ENCODE assay signal across 13 mouse cellular contexts in the genomic region with DNA sequence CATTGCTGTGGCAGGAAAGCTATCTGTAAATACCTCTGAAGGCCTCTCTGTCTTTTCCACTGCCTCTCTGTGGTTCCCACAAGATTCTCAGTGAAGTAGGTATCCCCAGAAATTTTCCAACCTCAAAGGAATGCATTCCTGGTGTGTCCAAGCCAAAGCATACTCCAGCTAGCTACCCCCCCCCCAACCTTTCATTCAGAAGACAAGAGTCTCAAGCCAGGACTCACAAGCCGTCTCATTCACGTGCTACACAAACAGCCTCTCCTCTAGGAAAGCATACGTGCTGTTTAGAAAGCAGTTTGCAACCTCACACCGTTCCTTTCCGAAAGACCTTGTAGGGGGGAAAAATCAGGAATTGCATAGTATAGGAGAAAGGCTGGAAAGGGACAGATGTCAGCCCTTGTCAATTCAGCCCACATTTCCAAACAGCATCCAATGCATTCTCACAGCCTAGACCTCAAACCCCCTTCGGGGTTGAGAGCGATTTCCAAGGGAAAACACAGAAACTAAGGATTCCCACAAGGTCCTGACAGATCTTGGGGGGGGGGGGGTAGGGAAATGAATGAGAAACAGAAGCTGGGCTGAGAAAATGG. TPM values are rescaled to one million over a fixed set of nuclear protein-coding genes. Genes with fewer than 3 reads are reported as not detected.
A peak's percentile ranks its signal among the peaks of the same experiment; 100 is the strongest.
DNase-seq lines count a peak whose midpoint lies in the region; ATAC-seq and TF ChIP-seq lines count a peak whose summit lies in the region.
"Had no signal": no experiment of that assay in that cellular context is flagged by ENCODE, and none has a peak within 500 bp of the region (broad histone marks: within the 10 kb centered on the region; RNA-seq: fewer than 3 reads in every experiment).

No protein-coding gene starts in this region.

- peak overlapping the region; percentile 67 for H3K27ac ChIP-seq in cerebellum, adult 2 months (ENCODE audit: insufficient read depth, low read length)
- H3K27ac ChIP-seq in ES-Bruce4 (ENCODE audit: insufficient read depth, low read length), result peak overlapping the region; percentile 68
- peak overlapping the region; percentile 90 for H3K27ac ChIP-seq in forebrain, embryonic 13.5 days
- H3K27ac ChIP-seq in limb, embryonic 15.5 days, result no peak overlapping the region
- H3K27ac ChIP-seq in thymus, adult 2 months (ENCODE audit: control insufficient read depth, insufficient read depth, low read length), result no peak overlapping the region
- H3K27ac ChIP-seq: kidney, postnatal 0 days had no signal

- peak overlapping the region; percentile 64 for H3K4me2 ChIP-seq in forebrain, embryonic 13.5 days
- 0 out of 2 replicates have a peak overlapping the region, but pooled peaks have one; percentile 41 for H3K4me2 ChIP-seq in limb, embryonic 15.5 days

- TF ChIP-seq CTCF in cerebellum, adult 2 months (IDR thresholded peaks at IDR 0.05; ENCODE audit: borderline replicate concordance, insufficient read depth, low read depth, low read length), result no peak
- TF ChIP-seq CTCF in ES-Bruce4 (IDR thresholded peaks at IDR 0.05; ENCODE audit: low read depth, low read length), result no peak
- no peak for TF ChIP-seq CTCF in thymus, adult 2 months (IDR thresholded peaks at IDR 0.05; ENCODE audit: borderline replicate concordance, control insufficient read depth, extremely low read depth, insufficient read depth, low read length, poor library complexity)

- TF ChIP-seq EP300 in ES-Bruce4 (IDR thresholded peaks at IDR 0.05; ENCODE audit: insufficient read depth, low read depth, low read length), result no peak

- no peaks in the 10 kb centered on the region; the same call in 1 of the 2 replicates for H3K9me3 ChIP-seq in ES-Bruce4 (replicated peaks; ENCODE audit: control insufficient read depth, insufficient read depth, low read length, poor library complexity, severe bottlenecking)
- H3K9me3 ChIP-seq in forebrain, embryonic 13.5 days (replicated peaks), result no peaks in the 10 kb centered on the region
- no peaks in the 10 kb centered on the region for H3K9me3 ChIP-seq in limb, embryonic 15.5 days

- H3K9ac ChIP-seq in ES-Bruce4 (ENCODE audit: low read depth, poor library complexity, severe bottlenecking), result peak overlapping the region; percentile 80
- peak overlapping the region; percentile 89 for H3K9ac ChIP-seq in forebrain, embryonic 13.5 days
- H3K9ac ChIP-seq in limb, embryonic 15.5 days, result no peak overlapping the region

- H3K4me1 ChIP-seq in cerebellum, adult 2 months (ENCODE audit: control insufficient read depth, insufficient read depth, low read length), result peaks cover 27% of the 10 kb centered on the region
- no peaks in the 10 kb centered on the region for H3K4me1 ChIP-seq in ES-Bruce4 (ENCODE audit: control insufficient read depth, insufficient read depth, low read length)
- H3K4me1 ChIP-seq in forebrain, embryonic 13.5 days, result peaks cover 17% of the 10 kb centered on the region
- H3K4me1 ChIP-seq in limb, embryonic 15.5 days, result peaks cover 8% of the 10 kb centered on the region
- peaks cover 2% of the 10 kb centered on the region; the same call in 1 of the 2 replicates for H3K4me1 ChIP-seq in thymus, adult 2 months (replicated peaks; ENCODE audit: control insufficient read depth, insufficient read depth, low read length)

- DNase-seq in cerebellum, adult 2 months, result peak in 1 of 2 experiments; percentile 35
- DNase-seq in cerebellum, postnatal 36 days, result no peak
- DNase-seq in c-Kit-positive CD71-positive TER-119-positive erythroid progenitor cells, embryonic 14.5 days (ENCODE audit: low spot score), result no peak
- no peak for DNase-seq in thymus, adult 2 months
- no peak for DNase-seq in right cerebral cortex, postnatal 10 days (ENCODE audit: low spot score in 2 of 2)

- no peaks in the 10 kb centered on the region for H3K27me3 ChIP-seq in cerebellum, adult 2 months (ENCODE audit: control insufficient read depth, insufficient read depth, low read length)
- no peaks in the 10 kb centered on the region for H3K27me3 ChIP-seq in ES-Bruce4 (ENCODE audit: control insufficient read depth, insufficient read depth, low read length, poor library complexity, severe bottlenecking)
- peaks cover 2% of the 10 kb centered on the region; the same call in 1 of the 2 replicates for H3K27me3 ChIP-seq in forebrain, embryonic 13.5 days
- peaks cover 15% of the 10 kb centered on the region for H3K27me3 ChIP-seq in limb, embryonic 15.5 days
- no peaks in the 10 kb centered on the region for H3K27me3 ChIP-seq in thymus, adult 2 months (ENCODE audit: control insufficient read depth, insufficient read depth, low read length)

- WGBS in cerebellum, adult 2 months, result 3% methylated on average over 7 of the region's 7 CpGs
- 6% methylated on average over 7 of the region's 7 CpGs for WGBS in forebrain, embryonic 13.5 days
- 23% methylated on average over 7 of the region's 7 CpGs for WGBS in limb, embryonic 15.5 days
- WGBS in thymus, adult 2 months, result 34% methylated on average over 7 of the region's 7 CpGs

- no peak for TF ChIP-seq POLR2A in cerebellum, adult 2 months (IDR thresholded peaks at IDR 0.05; ENCODE audit: borderline replicate concordance, insufficient read depth, low read length)
- TF ChIP-seq POLR2A in ES-Bruce4 (IDR thresholded peaks at IDR 0.05; ENCODE audit: insufficient read depth, low read length), result no peak
- no peak for TF ChIP-seq POLR2A in thymus, adult 2 months (IDR thresholded peaks at IDR 0.05; ENCODE audit: control insufficient read depth, extremely low read depth, insufficient read depth, low read length, poor library complexity)

- H3K4me3 ChIP-seq in cerebellum, adult 2 months (replicated peaks; ENCODE audit: insufficient read depth, low read depth, low read length), result peak overlapping the region; percentile 60
- peak overlapping the region; percentile 80 for H3K4me3 ChIP-seq in ES-Bruce4 (ENCODE audit: low read depth, low read length)
- peak overlapping the region; percentile 65 for H3K4me3 ChIP-seq in forebrain, embryonic 13.5 days
- H3K4me3 ChIP-seq in limb, embryonic 15.5 days, result no peak overlapping the region
- H3K4me3 ChIP-seq in thymus, adult 2 months (ENCODE audit: control insufficient read depth, insufficient read depth, low read length), result no peak overlapping the region
- H3K4me3 ChIP-seq: erythroblast, embryonic 14.5 days; myocyte had no signal

- no peaks in the 10 kb centered on the region for H3K36me3 ChIP-seq in ES-Bruce4 (ENCODE audit: control insufficient read depth, insufficient read depth, low read length, poor library complexity, severe bottlenecking)
- no peaks in the 10 kb centered on the region for H3K36me3 ChIP-seq in forebrain, embryonic 13.5 days (ENCODE audit: poor library complexity, severe bottlenecking)
- no peaks in the 10 kb centered on the region for H3K36me3 ChIP-seq in limb, embryonic 15.5 days
- no peaks in the 10 kb centered on the region for H3K36me3 ChIP-seq in thymus, adult 2 months (ENCODE audit: control insufficient read depth, insufficient read depth, low read length)

- 0 out of 2 replicates have a peak, but pooled peaks have one; percentile 10 for ATAC-seq in forebrain, embryonic 13.5 days
- ATAC-seq in limb, embryonic 15.5 days (ENCODE audit: insufficient number of reproducible peaks, low FRiP score, low TSS enrichment, low read depth), result no peak

RNA-seq across cellular contexts. Expression of gene Svop, which starts 0.9 kb away (rescaled TPM):
- 95.3 and 95.7 TPM in 2 replicates for polyA plus RNA-seq in cerebellum, adult 2 months (2012; rRNA removed)
- 11.0 and 11.2 TPM in 2 replicates for polyA plus RNA-seq in ES-Bruce4 (2011; ENCODE audit: insufficient read depth, insufficient read length, low read depth, missing spikeins)
- 52.2 and 57.1 TPM in 2 replicates for polyA plus RNA-seq in forebrain, embryonic 13.5 days (2015; fragmentation: Nextera tagmentation; extraction: Ambion mirVana)
- polyA plus RNA-seq in limb, embryonic 15.5 days (2015; fragmentation: Nextera tagmentation; extraction: Ambion mirVana), result 0.12 and 0.24 TPM in 2 replicates
- polyA plus RNA-seq in thymus, adult 2 months (2012; rRNA removed), result 0.05 TPM in 1 of 2 replicates, not detected in the other
- polyA plus RNA-seq: erythroblast, embryonic 14.5 days; heart, embryonic 11.5 days; liver, embryonic 11.5 days had no signal

RNA-seq across cellular contexts. Expression of gene Usp30, which starts 25.3 kb away (rescaled TPM):
- polyA plus RNA-seq in cerebellum, adult 2 months (2012; rRNA removed), result 42.9 and 44.1 TPM in 2 replicates
- 13.9 and 14.3 TPM in 2 replicates for polyA plus RNA-seq in ES-Bruce4 (2011; ENCODE audit: insufficient read depth, insufficient read length, low read depth, missing spikeins)
- 16.2 and 17.7 TPM in 2 replicates for polyA plus RNA-seq in forebrain, embryonic 13.5 days (2015; fragmentation: Nextera tagmentation; extraction: Ambion mirVana)
- polyA plus RNA-seq in limb, embryonic 15.5 days (2015; fragmentation: Nextera tagmentation; extraction: Ambion mirVana), result 11.8 and 11.9 TPM in 2 replicates
- 25.2 and 26.8 TPM in 2 replicates for polyA plus RNA-seq in thymus, adult 2 months (2012; rRNA removed)

RNA-seq across cellular contexts. Expression of gene Alkbh2, which starts 37.5 kb away (rescaled TPM):
- 10.2 and 10.9 TPM in 2 replicates for polyA plus RNA-seq in cerebellum, adult 2 months (2012; rRNA removed)
- 17.9 and 20.1 TPM in 2 replicates for polyA plus RNA-seq in ES-Bruce4 (2011; ENCODE audit: insufficient read depth, insufficient read length, low read depth, missing spikeins)
- polyA plus RNA-seq in forebrain, embryonic 13.5 days (2015; fragmentation: Nextera tagmentation; extraction: Ambion mirVana), result 6.7 and 9.0 TPM in 2 replicates
- polyA plus RNA-seq in limb, embryonic 15.5 days (2015; fragmentation: Nextera tagmentation; extraction: Ambion mirVana), result 10.0 and 10.4 TPM in 2 replicates
- 10.5 and 14.5 TPM in 2 replicates for polyA plus RNA-seq in thymus, adult 2 months (2012; rRNA removed)

RNA-seq across cellular contexts. Expression of gene Ung, which starts 39.7 kb away (rescaled TPM):
- 4.3 and 4.6 TPM in 2 replicates for polyA plus RNA-seq in cerebellum, adult 2 months (2012; rRNA removed)
- polyA plus RNA-seq in ES-Bruce4 (2011; ENCODE audit: insufficient read depth, insufficient read length, low read depth, missing spikeins), result 85.6 and 89.8 TPM in 2 replicates
- 45.3 and 46.6 TPM in 2 replicates for polyA plus RNA-seq in forebrain, embryonic 13.5 days (2015; fragmentation: Nextera tagmentation; extraction: Ambion mirVana)
- polyA plus RNA-seq in limb, embryonic 15.5 days (2015; fragmentation: Nextera tagmentation; extraction: Ambion mirVana), result 35.3 and 38.3 TPM in 2 replicates
- 21.7 and 28.9 TPM in 2 replicates for polyA plus RNA-seq in thymus, adult 2 months (2012; rRNA removed)

RNA-seq across cellular contexts. Expression of gene Acacb, which starts 55.8 kb away (rescaled TPM):
- 4.6 and 5.2 TPM in 2 replicates for polyA plus RNA-seq in cerebellum, adult 2 months (2012; rRNA removed)
- 8.0 and 9.3 TPM in 2 replicates for polyA plus RNA-seq in ES-Bruce4 (2011; ENCODE audit: insufficient read depth, insufficient read length, low read depth, missing spikeins)
- polyA plus RNA-seq in forebrain, embryonic 13.5 days (2015; fragmentation: Nextera tagmentation; extraction: Ambion mirVana), result 0.96 and 1.5 TPM in 2 replicates
- 1.7 and 2.5 TPM in 2 replicates for polyA plus RNA-seq in limb, embryonic 15.5 days (2015; fragmentation: Nextera tagmentation; extraction: Ambion mirVana)
- 20.1 and 24.4 TPM in 2 replicates for polyA plus RNA-seq in thymus, adult 2 months (2012; rRNA removed)

Comparison
In these comparisons a context has a peak if more than half of its experiments do, and no peak if none do; other contexts are left out.
1. H3K27ac ChIP-seq: peak in cerebellum, adult 2 months (single experiment), ES-Bruce4 (single experiment) and forebrain, embryonic 13.5 days (single experiment); none in limb, embryonic 15.5 days (single experiment) and thymus, adult 2 months (single experiment).
2. H3K4me3 ChIP-seq: peak in cerebellum, adult 2 months (single experiment), ES-Bruce4 (single experiment) and forebrain, embryonic 13.5 days (single experiment); none in limb, embryonic 15.5 days (single experiment) and thymus, adult 2 months (single experiment).